Mouse (Mus musculus) testis, adult 2 months (tissue): ENCODE results near the gene Tmem132b.

ENCODE experiments used
- CTCF ChIP-seq: fragments of 200-500 bp; IDR thresholded peaks from 2 replicates; pipeline ENCODE4 v1.5.1; 2012; ENCODE audit warnings: low read depth, mild to moderate bottlenecking, inconsistent platforms, low read length, moderate library complexity; ENCODE audit not compliant: control insufficient read depth, insufficient read depth, insufficient replicate concordance
- POLR2A ChIP-seq: fragments of 200-500 bp; IDR thresholded peaks from 2 replicates; pipeline ENCODE4 v1.6.1; 2012; ENCODE audit warnings: low read depth, mild to moderate bottlenecking, inconsistent platforms, low read length, moderate library complexity; ENCODE audit not compliant: control insufficient read depth

DNA sequence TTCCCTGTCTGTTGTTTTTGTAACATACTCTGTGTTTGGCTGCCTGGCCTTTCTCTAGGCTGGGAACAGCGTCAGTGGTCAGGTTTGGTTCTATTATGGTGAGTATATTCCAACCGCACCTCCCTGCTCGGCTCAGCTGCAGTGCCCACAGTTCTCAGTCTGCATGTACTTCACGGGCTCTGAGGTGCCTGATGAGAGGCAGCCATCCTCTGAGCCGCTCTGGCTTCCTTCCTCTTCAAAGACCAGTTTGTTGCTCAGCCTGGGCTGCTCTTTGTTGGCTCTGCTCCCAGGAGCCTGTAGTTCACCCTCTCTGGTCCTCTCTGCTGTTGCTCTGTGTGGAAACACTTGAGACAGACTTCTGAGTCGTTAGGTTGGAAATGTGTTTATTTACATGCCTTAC, 151.9 kb downstream of the Tmem132b start:
- TF ChIP-seq CTCF: no peak
- no peak for TF ChIP-seq POLR2A
